Mouse (Mus musculus): ENCODE measurements around the gene Nfkb1.

DNA sequence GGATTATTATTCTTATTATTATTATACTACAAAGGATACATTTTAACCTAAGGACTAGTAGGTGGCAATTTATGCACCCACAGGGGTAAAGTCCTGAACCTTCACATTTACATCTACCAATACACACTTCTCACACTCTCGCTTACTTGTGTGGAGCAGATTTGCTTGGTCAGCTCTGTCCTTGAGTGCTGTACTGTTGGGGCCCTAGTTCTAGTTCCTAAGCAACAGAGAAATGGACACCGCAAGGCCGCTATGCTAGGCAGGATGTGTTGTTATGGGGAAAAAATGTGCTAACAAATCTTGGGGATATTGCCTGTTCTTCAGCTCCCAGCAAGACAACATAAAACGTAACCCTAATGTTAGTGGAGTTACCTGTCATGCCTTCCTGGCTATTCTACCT lies 99.3 kb downstream of the Nfkb1 start:
- no peak for TF ChIP-seq CTCF (IDR thresholded peaks at IDR 0.05; ENCODE audit: low read depth)
- no peak for TF ChIP-seq EP300 (IDR thresholded peaks at IDR 0.05; ENCODE audit: low read depth)
